In genomic region chr17:44438526-44438925, GRCm38 (mm10) we compare ENCODE assay signal across 27 mouse cellular contexts.
DNase-seq lines count a peak whose midpoint lies in the region; ATAC-seq and TF ChIP-seq lines count a peak whose summit lies in the region.
"Had no signal": no experiment of that assay in that cellular context is flagged by ENCODE, and none has a peak within 500 bp of the region (broad histone marks: within the 10 kb centered on the region; RNA-seq: fewer than 3 reads in every experiment).

No protein-coding gene starts in this region.

- no peaks in the 10 kb centered on the region for H3K9me3 ChIP-seq in hindbrain, embryonic 12.5 days (replicated peaks)
- H3K9me3 ChIP-seq: embryonic facial prominence, embryonic 12.5 days; embryonic facial prominence, embryonic 15.5 days; heart, embryonic 12.5 days; heart, embryonic 15.5 days; hindbrain, embryonic 10.5 days had no signal

- no peak overlapping the region for H3K9ac ChIP-seq in hindbrain, embryonic 12.5 days
- H3K9ac ChIP-seq: embryonic facial prominence, embryonic 12.5 days; embryonic facial prominence, embryonic 15.5 days; forebrain, postnatal 0 days; heart, embryonic 12.5 days; heart, embryonic 15.5 days; hindbrain, embryonic 14.5 days had no signal

- H3K36me3 ChIP-seq in C2C12 (ENCODE audit: control insufficient read depth, insufficient read depth) (no peaks in the 10 kb centered on the region), myocyte (ENCODE audit: control insufficient read depth, insufficient read depth) (no peaks in the 10 kb centered on the region)
- no peaks in the 10 kb centered on the region for H3K36me3 ChIP-seq in hindbrain, embryonic 12.5 days
- H3K36me3 ChIP-seq: embryonic facial prominence, embryonic 12.5 days; embryonic facial prominence, embryonic 15.5 days; heart, embryonic 12.5 days; heart, embryonic 15.5 days; hindbrain, embryonic 10.5 days had no signal

- H3K27ac ChIP-seq in hindbrain, embryonic 12.5 days, result no peak overlapping the region
- H3K27ac ChIP-seq: embryonic facial prominence, embryonic 12.5 days; embryonic facial prominence, embryonic 15.5 days; gastrocnemius, adult 2 months; heart, embryonic 15.5 days; hindbrain, embryonic 10.5 days; hindbrain, embryonic 14.5 days had no signal

- H3K4me1 ChIP-seq in hindbrain, embryonic 12.5 days, result 0 out of 2 replicates have a peak, but pooled peaks cover 3% of the 10 kb centered on the region
- H3K4me1 ChIP-seq: embryonic facial prominence, embryonic 12.5 days; embryonic facial prominence, embryonic 15.5 days; hindbrain, embryonic 10.5 days had no signal

- TF ChIP-seq CTCF in C2C12 (IDR thresholded peaks at IDR 0.05; ENCODE audit: control insufficient read depth, insufficient read depth, insufficient read length), result no peak

- H3K4me2 ChIP-seq in myocyte (ENCODE audit: low read depth), result peak overlapping the region; percentile 1
- H3K4me2 ChIP-seq in hindbrain, embryonic 12.5 days (replicated peaks), result no peak overlapping the region
- H3K4me2 ChIP-seq: embryonic facial prominence, embryonic 12.5 days; embryonic facial prominence, embryonic 15.5 days; heart, embryonic 12.5 days; heart, embryonic 15.5 days; hindbrain, embryonic 14.5 days had no signal

- H3K79me3 ChIP-seq in C2C12 (ENCODE audit: low read depth), result no peaks in the 10 kb centered on the region

- H3ac ChIP-seq in C2C12 (ENCODE audit: control insufficient read depth, insufficient read length, low read depth) (no peak overlapping the region), myocyte (ENCODE audit: control insufficient read depth, insufficient read length) (no peak overlapping the region)

- no peak for ATAC-seq in hindbrain, embryonic 12.5 days (ENCODE audit: low FRiP score)
- ATAC-seq: forebrain, embryonic 14.5 days; forebrain, postnatal 0 days; intestine, postnatal 0 days had no signal

- TF ChIP-seq POLR2A in myocyte (IDR thresholded peaks at IDR 0.05; ENCODE audit: insufficient read length, low read depth), result no peak

- DNase-seq in 3T3-L1 (ENCODE audit: low read depth, low spot score) (peak; percentile 92), NIH3T3 (ENCODE audit: low read depth) (peak; percentile 65)
- DNase-seq in cerebellum, adult 18-20 months, result no peak
- DNase-seq in adrenal gland, postnatal 14 days, result no peak
- DNase-seq: adrenal gland, adult 2 months; adrenal gland, postnatal 25 days; cerebellum, adult 11-12 months; cerebellum, adult 9-10 months; cerebellum, postnatal 14 days; forebrain, postnatal 0 days; gastrocnemius, adult 2 months; gastrocnemius, postnatal 14 days; heart, adult 11 months; heart, postnatal 10 days; heart, postnatal 36 days; kidney, adult 2 months had no signal

- H3K79me2 ChIP-seq in C2C12 (ENCODE audit: control insufficient read depth, insufficient read depth), result no peaks in the 10 kb centered on the region
- no peaks in the 10 kb centered on the region for H3K79me2 ChIP-seq in myocyte (ENCODE audit: control insufficient read depth, insufficient read depth)

- H3K4me3 ChIP-seq in C2C12 (ENCODE audit: insufficient read depth, poor library complexity, severe bottlenecking) (no peak overlapping the region), myocyte (no peak overlapping the region)
- no peak overlapping the region for H3K4me3 ChIP-seq in hindbrain, embryonic 12.5 days
- H3K4me3 ChIP-seq: embryonic facial prominence, embryonic 12.5 days; embryonic facial prominence, embryonic 15.5 days; gastrocnemius, adult 2 months; heart, embryonic 12.5 days; heart, embryonic 15.5 days; hindbrain, embryonic 10.5 days had no signal

- H3K27me3 ChIP-seq in C2C12 (ENCODE audit: control insufficient read depth, insufficient read depth, insufficient read length) (no peaks in the 10 kb centered on the region), myocyte (ENCODE audit: control insufficient read depth, insufficient read depth, insufficient read length) (no peaks in the 10 kb centered on the region)
- no peaks in the 10 kb centered on the region for H3K27me3 ChIP-seq in hindbrain, embryonic 12.5 days
- H3K27me3 ChIP-seq: embryonic facial prominence, embryonic 12.5 days had no signal

TF ChIP-seq in C2C12, 6 proteins besides CTCF, POLR2A, EP300 and RAD21:
- TF ChIP-seq USF1 (IDR thresholded peaks at IDR 0.05; ENCODE audit: low read depth) (no peak), CEBPB (IDR thresholded peaks at IDR 0.05; ENCODE audit: low read depth) (no peak), FOSL1 (IDR thresholded peaks at IDR 0.05; ENCODE audit: insufficient read depth, low read length, poor library complexity, severe bottlenecking) (peak; percentile 49), MYOG (IDR thresholded peaks at IDR 0.05; ENCODE audit: control insufficient read depth, extremely low read depth, insufficient read length) (no peak)

TF ChIP-seq in myocyte, 11 proteins besides CTCF, POLR2A, EP300 and RAD21:
- no peak for TF ChIP-seq MYOG (IDR thresholded peaks at IDR 0.05; ENCODE audit: control insufficient read depth in 1 of 3, insufficient read depth in 1 of 3, insufficient read length in 2 of 3, low read depth in 2 of 3)
- TF ChIP-seq USF1 (IDR thresholded peaks at IDR 0.05; ENCODE audit: low read depth), result no peak
- no peak for TF ChIP-seq CEBPB (IDR thresholded peaks at IDR 0.05; ENCODE audit: insufficient read depth, poor library complexity, severe bottlenecking)
- TF ChIP-seq MYOD1 (IDR thresholded peaks at IDR 0.05; ENCODE audit: control insufficient read depth in 1 of 3, insufficient read length in 2 of 3, low read depth in 2 of 3), result no peak
- no peak for TF ChIP-seq POLR2AphosphoS2 (IDR thresholded peaks at IDR 0.05; ENCODE audit: insufficient read length, low read depth)
- TF ChIP-seq TCF3 (IDR thresholded peaks at IDR 0.05; ENCODE audit: insufficient read length, low read depth), result no peak
- TF ChIP-seq REST (IDR thresholded peaks at IDR 0.05; ENCODE audit: insufficient read depth, insufficient read length), result no peak
- TF ChIP-seq SRF (IDR thresholded peaks at IDR 0.05; ENCODE audit: control insufficient read depth, insufficient read length, low read depth), result no peak

Comparison
In these comparisons a context has a peak if more than half of its experiments do, and no peak if none do; other contexts are left out.
1. DNase-seq: peak in 3T3-L1 (single experiment) and NIH3T3 (single experiment); none in cerebellum, adult 18-20 months (0 of 2) and adrenal gland, postnatal 14 days (single experiment).